Mouse (Mus musculus): Measurements from ENCODE around the gene AI464131. TPM values are rescaled to one million over a fixed set of nuclear protein-coding genes. Genes with fewer than 3 reads are reported as not detected.

Gene AI464131
- 2.2 and 2.3 TPM in 2 replicates for polyA plus RNA-seq (2012; rRNA removed)

- peak within 1 kb of the TSS; percentile 41; the same call in 1 of the 2 replicates for H3K4me3 ChIP-seq (ENCODE audit: extremely low read depth, insufficient read depth, insufficient read length)
- TF ChIP-seq POLR2A (IDR thresholded peaks at IDR 0.05; ENCODE audit: low read depth, low read length), result no peak
- WGBS, result 5% methylated on average over 18 of the region's 18 CpGs
- H3K4me1 ChIP-seq (ENCODE audit: control insufficient read depth, insufficient read depth, insufficient read length), result peaks cover 15% of the 10 kb centered on the region
- no peaks in the 10 kb centered on the region for H3K36me3 ChIP-seq (ENCODE audit: control insufficient read depth, insufficient read depth, low read length)
- peaks cover 9% of the 10 kb centered on the region for H3K27me3 ChIP-seq (ENCODE audit: control insufficient read depth, insufficient read depth, low read length)
- peak; percentile 18 to 56 for DNase-seq (ENCODE audit: low read depth in 1 of 2, low spot score in 2 of 2)
- H3K27ac ChIP-seq (ENCODE audit: insufficient read depth, low read length), result no peak within 1 kb of the TSS
Measured at GRCm38 (mm10) chr4:41502986-41503412, at the start of gene AI464131. Gene AI464131, minus strand, starts transcription at chr4:41503076.

DNA sequence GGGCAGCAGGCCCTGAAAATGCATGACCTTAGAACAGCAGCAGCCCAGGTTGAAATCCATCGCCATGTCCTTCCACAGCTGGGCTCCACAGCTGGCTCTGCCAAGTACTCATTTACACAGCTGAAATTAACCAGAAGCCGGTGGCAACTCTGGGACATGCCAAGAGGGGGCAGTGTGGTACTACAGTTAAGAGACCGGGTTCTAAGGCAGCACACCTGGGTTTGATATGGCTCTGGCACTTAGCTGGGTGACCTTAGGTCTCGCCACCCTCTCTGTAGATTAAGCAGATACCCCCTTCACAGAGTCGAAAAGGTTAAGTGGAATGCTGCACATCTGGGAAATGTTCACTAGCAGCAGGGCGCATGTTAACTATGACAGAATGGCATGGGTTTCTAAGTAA is 49.7 kb upstream of the AI464131 start:
- H3K36me3 ChIP-seq (ENCODE audit: control insufficient read depth, insufficient read depth, low read length), result no peaks in the 10 kb centered on the region
- 49% methylated on average over 6 of the region's 6 CpGs for WGBS
- TF ChIP-seq POLR2A (IDR thresholded peaks at IDR 0.05; ENCODE audit: low read depth, low read length) (no peak), CTCF (IDR thresholded peaks at IDR 0.05; ENCODE audit: extremely low read depth, insufficient read depth, insufficient read length, insufficient replicate concordance) (peak; percentile 66; the same call in 1 of the 2 replicates)
- DNase-seq (ENCODE audit: low read depth in 1 of 2, low spot score in 2 of 2), result peak; percentile 34 to 72
- H3K4me1 ChIP-seq (ENCODE audit: control insufficient read depth, insufficient read depth, insufficient read length), result peaks cover 4% of the 10 kb centered on the region; the same call in 1 of the 2 replicates
- no peak overlapping the region for H3K27ac ChIP-seq (ENCODE audit: insufficient read depth, low read length)
- H3K4me3 ChIP-seq (ENCODE audit: extremely low read depth, insufficient read depth, insufficient read length), result no peak overlapping the region
- H3K27me3 ChIP-seq (ENCODE audit: control insufficient read depth, insufficient read depth, low read length), result no peaks in the 10 kb centered on the region

GRCm38 (mm10) chr4:41547086-41547485 is 44.2 kb upstream of the AI464131 start:
- DNase-seq (ENCODE audit: low read depth in 1 of 2, low spot score in 2 of 2), result no peak
- H3K36me3 ChIP-seq (ENCODE audit: control insufficient read depth, insufficient read depth, low read length), result no peaks in the 10 kb centered on the region
- WGBS, result 83% methylated on average over 1 of the region's 1 CpGs
- no peak overlapping the region for H3K27ac ChIP-seq (ENCODE audit: insufficient read depth, low read length)
- TF ChIP-seq POLR2A (IDR thresholded peaks at IDR 0.05; ENCODE audit: low read depth, low read length) (no peak), CTCF (IDR thresholded peaks at IDR 0.05; ENCODE audit: extremely low read depth, insufficient read depth, insufficient read length, insufficient replicate concordance) (no peak)
- H3K4me1 ChIP-seq (ENCODE audit: control insufficient read depth, insufficient read depth, insufficient read length), result no peaks in the 10 kb centered on the region
- no peak overlapping the region for H3K4me3 ChIP-seq (ENCODE audit: extremely low read depth, insufficient read depth, insufficient read length)
- no peaks in the 10 kb centered on the region for H3K27me3 ChIP-seq (ENCODE audit: control insufficient read depth, insufficient read depth, low read length)

DNA sequence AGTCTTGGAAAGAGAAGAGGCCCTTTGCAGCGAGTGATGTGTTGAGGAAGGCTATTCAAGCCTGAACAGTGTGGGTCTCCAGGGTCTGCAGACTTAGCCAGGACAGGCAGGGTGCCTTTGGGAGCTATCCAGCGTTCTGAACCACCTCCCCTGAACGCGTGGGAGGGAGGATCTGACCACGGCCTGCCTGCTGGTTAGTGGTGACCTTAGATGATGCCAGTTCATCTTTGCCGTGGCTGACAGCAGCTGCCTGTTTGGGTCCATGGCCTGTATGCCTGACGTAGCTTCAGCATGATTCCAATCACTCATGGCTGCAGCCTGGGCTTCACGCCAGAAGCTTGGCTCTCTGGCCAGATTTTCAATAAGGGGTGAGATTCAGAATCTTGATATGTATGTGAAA is 43.1 kb upstream of the AI464131 start:
- H3K27me3 ChIP-seq (ENCODE audit: control insufficient read depth, insufficient read depth, low read length), result no peaks in the 10 kb centered on the region
- 45% methylated on average over 8 of the region's 8 CpGs for WGBS
- TF ChIP-seq POLR2A (IDR thresholded peaks at IDR 0.05; ENCODE audit: low read depth, low read length), result no peak
- no peak for TF ChIP-seq CTCF (IDR thresholded peaks at IDR 0.05; ENCODE audit: extremely low read depth, insufficient read depth, insufficient read length, insufficient replicate concordance)
- H3K36me3 ChIP-seq (ENCODE audit: control insufficient read depth, insufficient read depth, low read length), result no peaks in the 10 kb centered on the region
- H3K4me3 ChIP-seq (ENCODE audit: extremely low read depth, insufficient read depth, insufficient read length), result no peak overlapping the region
- H3K27ac ChIP-seq (ENCODE audit: insufficient read depth, low read length), result no peak overlapping the region
- no peaks in the 10 kb centered on the region for H3K4me1 ChIP-seq (ENCODE audit: control insufficient read depth, insufficient read depth, insufficient read length)
- DNase-seq (ENCODE audit: low read depth in 1 of 2, low spot score in 2 of 2), result no peak

DNA sequence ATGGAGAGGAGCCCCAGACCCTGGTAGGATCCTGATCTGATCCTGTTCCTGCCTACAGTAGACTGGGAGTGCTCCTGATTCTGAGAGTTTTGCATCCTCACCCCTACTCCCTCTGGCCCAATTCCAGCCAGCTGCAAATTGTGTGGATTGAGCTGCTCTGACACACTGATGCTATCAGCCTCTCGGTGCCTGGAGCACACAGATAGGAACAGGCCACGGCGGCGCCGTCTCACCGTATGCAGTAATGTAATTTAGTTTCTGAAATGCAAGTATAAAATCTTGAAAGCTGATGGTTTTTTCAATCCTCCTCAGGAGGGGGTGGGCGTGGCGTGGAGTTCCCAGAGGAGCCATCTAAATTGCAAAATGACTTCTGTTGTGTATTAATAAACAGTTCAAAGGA is 39.3 kb upstream of the AI464131 start:
- DNase-seq (ENCODE audit: low read depth in 1 of 2, low spot score in 2 of 2), result no peak
- Histone ChIP-seq H3K36me3 (ENCODE audit: control insufficient read depth, insufficient read depth, low read length) (no peaks in the 10 kb centered on the region), H3K27me3 (ENCODE audit: control insufficient read depth, insufficient read depth, low read length) (no peaks in the 10 kb centered on the region), H3K4me1 (ENCODE audit: control insufficient read depth, insufficient read depth, insufficient read length) (no peaks in the 10 kb centered on the region), H3K27ac (ENCODE audit: insufficient read depth, low read length) (no peak overlapping the region), H3K4me3 (ENCODE audit: extremely low read depth, insufficient read depth, insufficient read length) (no peak overlapping the region)
- no peak for TF ChIP-seq CTCF (IDR thresholded peaks at IDR 0.05; ENCODE audit: extremely low read depth, insufficient read depth, insufficient read length, insufficient replicate concordance)
- TF ChIP-seq POLR2A (IDR thresholded peaks at IDR 0.05; ENCODE audit: low read depth, low read length), result no peak
- 84% methylated on average over 8 of the region's 8 CpGs for WGBS

DNA sequence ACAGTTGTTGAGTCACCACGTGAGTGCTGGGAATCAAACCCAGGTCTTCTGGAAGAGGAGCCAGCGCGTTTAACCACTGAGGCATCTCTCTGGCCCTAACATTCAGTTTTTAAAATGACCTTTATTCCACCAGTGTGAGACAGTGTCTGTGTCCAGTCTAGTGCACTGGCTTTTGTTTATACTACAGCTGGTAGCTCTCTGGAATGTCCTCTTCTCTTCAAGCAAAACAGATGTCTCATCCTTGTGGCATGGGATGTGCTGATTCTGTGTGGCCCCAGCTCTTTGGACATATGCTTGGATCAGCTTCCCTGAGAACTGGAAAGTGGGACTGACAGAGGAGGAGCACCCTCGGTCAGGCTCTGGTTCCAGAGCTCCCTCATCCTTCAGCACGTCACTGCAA is 32.0 kb upstream of the AI464131 start:
- Histone ChIP-seq H3K4me3 (ENCODE audit: extremely low read depth, insufficient read depth, insufficient read length) (no peak overlapping the region), H3K27me3 (ENCODE audit: control insufficient read depth, insufficient read depth, low read length) (no peaks in the 10 kb centered on the region), H3K4me1 (ENCODE audit: control insufficient read depth, insufficient read depth, insufficient read length) (no peaks in the 10 kb centered on the region), H3K36me3 (ENCODE audit: control insufficient read depth, insufficient read depth, low read length) (no peaks in the 10 kb centered on the region), H3K27ac (ENCODE audit: insufficient read depth, low read length) (no peak overlapping the region)
- WGBS, result 85% methylated on average over 5 of the region's 5 CpGs
- TF ChIP-seq CTCF (IDR thresholded peaks at IDR 0.05; ENCODE audit: extremely low read depth, insufficient read depth, insufficient read length, insufficient replicate concordance) (no peak), POLR2A (IDR thresholded peaks at IDR 0.05; ENCODE audit: low read depth, low read length) (no peak)
- no peak for DNase-seq (ENCODE audit: low read depth in 1 of 2, low spot score in 2 of 2)

DNA sequence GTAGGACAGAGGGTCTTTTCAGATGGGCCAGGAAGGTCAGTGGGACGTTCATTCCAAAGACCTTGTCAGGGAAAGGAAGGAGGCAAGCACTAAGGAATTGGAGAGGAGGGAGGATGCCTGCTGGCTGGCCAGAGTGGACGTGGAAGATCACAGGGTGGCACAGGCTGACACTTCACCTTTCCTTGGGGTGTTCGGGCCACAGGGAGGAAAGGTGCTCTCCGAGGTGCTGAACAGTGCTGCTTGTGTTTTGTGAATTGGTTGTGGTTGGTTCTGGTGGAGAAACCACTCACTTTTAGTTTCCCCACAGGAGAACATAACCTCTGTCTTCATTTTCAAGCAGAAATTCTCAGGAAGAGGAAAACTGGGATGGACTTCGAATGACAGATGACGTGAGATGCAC is 29.5 kb upstream of the AI464131 start:
- 34% methylated on average over 6 of the region's 6 CpGs for whole genome bisulfite sequencing
- no peaks in the 10 kb centered on the region for H3K4me1 ChIP-seq (ENCODE audit: control insufficient read depth, insufficient read depth, insufficient read length)
- H3K4me3 ChIP-seq (ENCODE audit: extremely low read depth, insufficient read depth, insufficient read length), result no peak overlapping the region
- no peak for DNase-seq (ENCODE audit: low read depth in 1 of 2, low spot score in 2 of 2)
- no peaks in the 10 kb centered on the region for H3K27me3 ChIP-seq (ENCODE audit: control insufficient read depth, insufficient read depth, low read length)
- no peaks in the 10 kb centered on the region for H3K36me3 ChIP-seq (ENCODE audit: control insufficient read depth, insufficient read depth, low read length)
- no peak overlapping the region for H3K27ac ChIP-seq (ENCODE audit: insufficient read depth, low read length)
- TF ChIP-seq CTCF (IDR thresholded peaks at IDR 0.05; ENCODE audit: extremely low read depth, insufficient read depth, insufficient read length, insufficient replicate concordance), result no peak
- no peak for TF ChIP-seq POLR2A (IDR thresholded peaks at IDR 0.05; ENCODE audit: low read depth, low read length)

Measured in spleen, adult 2 months (tissue).